Mouse (Mus musculus) retina, postnatal 7 days (tissue): ENCODE measurements around the gene Fhit.
"Not testable (repeated sequence)": the region's sequence is repeated elsewhere in the genome, so short reads cannot be mapped to it uniquely, and the experiment has no call there.

Experiments used
- DNase-seq: peaks from one replicate; pipeline ENCODE4 v3.0.0-alpha.2; 2012; ENCODE audit warnings: low read depth, low spot score

Gene Fhit

GRCm38 (mm10) chr14:10003847-10004246, 1158.0 kb downstream of the Fhit start:
- no peak for DNase-seq

DNA sequence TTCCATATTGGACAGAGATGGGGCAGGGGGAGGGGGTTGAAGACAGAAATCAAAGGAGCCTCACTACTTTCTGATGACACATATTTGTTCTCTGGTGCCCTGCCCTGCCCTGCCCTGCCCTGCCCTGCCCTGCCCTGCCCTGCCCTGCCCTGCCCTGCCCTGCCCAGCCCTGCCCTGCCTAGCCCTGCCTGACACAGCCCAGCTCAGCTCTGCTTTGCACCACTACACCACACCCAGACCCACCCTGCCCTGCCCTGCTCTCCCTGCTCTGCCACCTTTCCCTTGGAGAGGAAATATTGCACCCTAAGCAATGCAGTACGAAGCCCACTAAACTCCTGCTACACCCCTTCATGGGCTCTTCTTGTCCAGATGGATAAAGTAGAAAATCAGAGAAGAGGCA, 1171.2 kb downstream of the Fhit start:
- DNase-seq: no peak

GRCm38 (mm10) chr14:9976934-9977510, 1184.8 kb downstream of the Fhit start:
- no peak for DNase-seq

DNA sequence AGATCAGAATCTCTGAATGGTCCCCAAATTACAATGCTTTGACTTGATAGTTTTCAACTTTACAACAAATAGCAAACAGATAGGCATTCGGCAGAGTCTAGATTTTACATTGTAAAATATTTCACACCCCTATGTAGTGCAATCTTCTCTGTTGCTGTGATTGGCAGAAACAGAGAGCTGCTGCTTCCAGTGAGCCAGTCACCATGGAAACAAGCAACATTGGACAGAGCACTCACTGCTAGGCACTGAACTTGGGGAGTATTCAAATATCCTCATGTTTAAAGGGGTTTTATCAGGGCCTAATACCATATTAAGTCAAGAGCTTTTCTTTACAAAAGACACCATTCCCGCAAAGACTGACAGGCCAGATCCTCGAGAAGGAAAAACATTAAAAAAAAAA, 1187.4 kb downstream of the Fhit start:
- DNase-seq: no peak

GRCm38 (mm10) chr14:9963853-9964252, 1198.0 kb downstream of the Fhit start:
- no peak for DNase-seq

- no peak for DNase-seq
Observed at GRCm38 (mm10) chr14:9960396-9960795, 1201.4 kb downstream of the Fhit start.

GRCm38 (mm10) chr14:9899494-9899893, 1262.3 kb downstream of the Fhit start:
- DNase-seq: no peak

GRCm38 (mm10) chr14:9896556-9896955, 1265.3 kb downstream of the Fhit start:
- no peak for DNase-seq

- no peak for DNase-seq
Observed at GRCm38 (mm10) chr14:9852041-9852440, 1309.8 kb downstream of the Fhit start.

DNA sequence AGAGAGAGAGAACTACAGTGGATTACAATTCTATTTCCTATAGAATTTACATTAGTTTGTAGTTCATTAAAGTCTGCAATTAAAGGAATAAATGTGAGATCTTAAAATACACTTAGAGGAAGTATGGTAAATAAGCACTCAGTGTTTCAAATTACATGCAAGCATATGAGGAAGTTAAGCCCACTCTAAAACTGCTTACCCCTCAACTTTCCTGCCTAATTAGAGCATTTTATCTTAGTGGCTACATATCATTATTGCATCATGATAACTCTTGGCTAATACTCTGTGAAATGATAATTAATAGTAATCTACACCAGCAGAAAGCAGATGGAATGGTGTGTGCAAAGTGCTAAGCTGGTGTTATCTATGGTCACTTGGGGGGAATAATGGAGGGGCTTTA, 1329.5 kb downstream of the Fhit start:
- no peak for DNase-seq

GRCm38 (mm10) chr14:9828699-9829240, 1333.1 kb downstream of the Fhit start:
- DNase-seq: not testable (repeated sequence)

DNA sequence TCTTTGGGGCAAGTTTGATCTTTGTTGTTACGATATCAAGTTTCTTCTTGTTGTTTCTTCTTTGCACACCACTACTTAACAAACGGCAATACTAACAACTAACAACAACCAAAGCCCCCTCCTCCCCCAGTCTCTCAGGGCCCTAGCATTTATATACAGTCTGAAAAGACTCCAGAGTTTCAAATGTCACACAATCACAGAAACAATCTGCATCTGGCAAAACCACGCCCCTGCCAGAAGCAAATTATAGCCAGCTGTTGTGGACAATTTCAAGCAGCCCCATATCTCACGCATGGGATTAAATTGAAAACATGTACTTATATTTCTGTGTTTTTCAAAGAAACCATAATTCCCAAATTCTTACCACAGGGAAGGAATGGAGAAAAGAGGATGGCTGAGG, 1345.9 kb downstream of the Fhit start:
- DNase-seq: no peak

GRCm38 (mm10) chr14:9811847-9812321, 1350.0 kb downstream of the Fhit start:
- no peak for DNase-seq

DNA sequence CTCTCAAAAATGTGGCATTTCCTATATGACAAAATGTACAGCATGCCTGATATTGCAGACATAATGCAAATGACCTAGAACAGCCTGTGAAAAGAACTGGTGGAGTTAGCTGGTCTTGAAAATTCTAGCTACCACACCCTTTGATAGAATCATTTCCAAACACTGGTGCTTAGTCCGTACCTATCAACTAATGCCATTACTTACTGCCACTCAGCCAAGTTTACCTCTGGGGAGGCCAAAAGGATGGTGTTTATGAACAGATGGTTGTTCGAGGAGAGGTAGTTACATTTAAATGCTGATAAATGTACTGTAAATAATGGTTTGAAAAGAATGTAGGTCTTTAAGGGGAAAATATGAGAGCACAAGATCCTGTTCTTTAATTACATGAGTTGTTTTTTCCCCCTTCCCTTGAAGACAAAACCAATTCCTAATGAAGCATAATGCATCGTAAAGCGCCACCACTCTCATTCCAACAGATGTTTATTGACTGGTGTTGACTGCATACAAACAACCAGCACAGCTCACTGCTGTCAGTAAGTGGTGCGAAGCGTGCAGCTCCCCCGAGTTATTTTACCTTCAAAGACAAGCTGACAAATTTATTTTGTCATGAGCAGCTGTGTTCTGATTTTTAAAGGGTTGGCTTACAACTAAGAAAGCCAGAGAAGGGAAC, 1350.5 kb downstream of the Fhit start:
- DNase-seq: peak; percentile 1

- DNase-seq: no peak
Observed at GRCm38 (mm10) chr14:9793403-9793802, 1368.4 kb downstream of the Fhit start.

GRCm38 (mm10) chr14:9788402-9788950, 1373.4 kb downstream of the Fhit start:
- no peak for DNase-seq

DNA sequence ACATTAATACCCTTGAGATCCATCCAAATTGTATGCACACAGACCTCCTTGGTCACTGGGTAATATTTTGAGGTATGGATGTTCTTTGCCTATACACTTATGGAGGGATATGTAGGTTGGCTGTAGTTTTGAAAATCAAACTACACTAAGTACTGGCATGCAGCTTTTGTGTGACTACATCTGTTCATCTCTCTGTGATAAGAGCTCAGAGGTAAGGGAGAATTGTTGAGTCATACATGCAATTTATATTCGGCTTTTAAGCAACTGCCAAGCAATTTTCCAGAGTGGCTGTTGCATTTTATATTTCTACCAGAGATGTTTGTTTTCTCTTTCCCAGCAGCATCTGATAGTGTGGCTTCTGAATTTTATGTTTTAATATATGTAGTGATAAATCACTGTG, 1374.4 kb downstream of the Fhit start:
- no peak for DNase-seq

DNA sequence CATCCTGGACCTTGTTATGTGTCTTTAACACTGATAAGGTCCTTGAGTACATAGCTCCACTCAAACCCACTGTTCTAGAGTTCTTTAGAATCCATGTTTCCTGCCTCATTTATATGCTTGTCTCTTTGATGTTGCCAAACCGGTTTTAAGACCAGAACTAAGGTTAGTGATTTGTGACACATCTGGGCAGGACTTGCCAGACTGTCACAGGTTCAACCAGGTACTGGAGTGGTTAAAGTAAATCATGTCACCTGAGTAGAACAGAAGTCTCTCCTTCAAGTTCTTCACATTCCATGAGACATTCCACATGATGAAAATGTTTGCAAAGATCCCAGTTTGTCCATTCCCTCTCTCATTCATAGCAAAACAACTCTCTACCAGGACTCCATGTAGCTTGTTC, 1376.0 kb downstream of the Fhit start:
- no peak for DNase-seq

- no peak for DNase-seq
Observed at GRCm38 (mm10) chr14:9751341-9751740, 1410.5 kb downstream of the Fhit start.

DNA sequence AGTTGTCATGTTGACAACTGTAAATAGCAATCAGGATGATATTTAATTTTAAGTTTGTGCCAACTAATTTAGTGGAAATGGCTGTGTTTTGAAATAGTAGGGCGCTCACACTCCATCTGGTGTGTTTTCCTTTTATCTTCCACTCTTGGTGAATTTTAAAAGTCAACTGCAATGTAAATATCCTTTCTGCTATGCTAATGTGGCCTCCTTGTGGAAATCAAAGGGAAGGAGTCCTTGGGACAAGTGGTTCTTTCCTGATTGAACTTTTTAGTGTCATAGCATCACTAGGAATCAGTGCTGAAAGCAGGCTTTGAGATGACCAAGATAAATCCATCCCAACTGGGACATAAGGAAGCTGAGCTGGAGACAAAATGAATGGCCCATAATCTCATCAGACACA, 1413.1 kb downstream of the Fhit start:
- DNase-seq: no peak

DNA sequence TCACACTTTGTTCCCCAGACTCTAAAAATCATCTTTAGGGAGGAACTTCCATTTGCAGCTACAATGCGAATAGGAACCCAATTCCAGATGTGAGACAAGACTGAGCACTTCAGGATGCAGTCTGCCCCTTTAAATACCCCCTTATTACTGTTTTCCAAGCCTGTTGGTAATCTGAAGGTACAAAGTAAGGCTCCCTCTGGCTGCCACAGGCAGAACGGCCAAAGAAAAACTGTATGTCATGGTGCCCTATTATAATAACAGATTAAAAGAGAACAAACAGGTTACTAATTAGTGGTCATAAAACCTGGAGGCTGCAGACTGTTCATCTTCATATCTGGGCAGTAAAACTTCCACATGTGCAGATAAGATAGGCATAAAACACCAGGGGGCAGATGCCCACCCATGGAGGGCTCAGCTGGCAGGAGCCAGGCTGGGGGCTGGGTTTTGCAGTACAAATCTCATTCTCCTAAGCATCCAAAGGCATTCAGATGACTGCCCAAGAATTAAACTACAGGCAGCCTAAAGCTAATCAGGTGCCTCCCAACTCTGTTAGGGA, 1439.8 kb downstream of the Fhit start:
- DNase-seq: no peak

GRCm38 (mm10) chr14:9698621-9699020, 1463.2 kb downstream of the Fhit start:
- DNase-seq: no peak

DNA sequence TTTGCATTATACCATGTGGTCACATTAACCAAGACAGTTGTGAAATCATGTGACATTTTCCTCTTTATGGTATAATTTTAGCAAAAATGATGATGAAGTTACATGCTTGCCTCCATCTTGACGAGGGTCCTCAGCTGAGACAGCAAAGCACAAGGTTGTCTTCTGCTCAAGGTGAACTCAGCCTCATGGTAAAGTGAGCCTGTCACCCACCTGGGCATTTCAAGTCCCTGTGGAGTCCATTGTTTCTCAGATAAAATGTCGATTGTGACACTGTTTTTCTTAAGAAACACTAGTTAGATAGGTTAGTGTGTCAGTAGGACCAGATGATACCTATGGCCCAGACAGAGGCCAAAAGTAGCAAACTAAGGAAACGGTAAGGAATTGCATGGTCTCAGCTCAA, 1464.7 kb downstream of the Fhit start:
- no peak for DNase-seq
